Mouse (Mus musculus): ENCODE data around the gene Gprin2. TPM values are rescaled to one million over a fixed set of nuclear protein-coding genes. Genes with fewer than 3 reads are reported as not detected.

Gprin2 gene
- total RNA-seq, 2 experiments from 2014 or later = 0.08 to 0.17 TPM

Other genes starting within 250 kb of the Gprin2 start
- not detected for gene Rbp3, start 247.7 kb downstream of the Gprin2 start, total RNA-seq (2021)
- gene Zfp488, start 222.9 kb downstream of the Gprin2 start, total RNA-seq (2021) = not detected
- gene Gm30083, start 186.5 kb downstream of the Gprin2 start, total RNA-seq (2021) = not detected
- not detected for gene Gm5460, start 184.9 kb downstream of the Gprin2 start, total RNA-seq (2021)
- gene Antxrl, start 148.9 kb downstream of the Gprin2 start, total RNA-seq (2021) = not detected
- 1 to 10 TPM; 2.6 to 3.7 TPM for gene Anxa8, start 115.7 kb downstream of the Gprin2 start, total RNA-seq (2021)
- not detected for gene A630023A22Rik, start 98.9 kb downstream of the Gprin2 start, total RNA-seq (2021)
- under 1 TPM; 0.14 TPM for gene Npy4r, start 49.2 kb downstream of the Gprin2 start, total RNA-seq (2021)
- under 1 TPM; 0.65 to 0.92 TPM for gene Syt15, start 17.9 kb upstream of the Gprin2 start, total RNA-seq (2021)
- gene Shld2, start 108.8 kb upstream of the Gprin2 start, total RNA-seq (2021) = 1 to 10 TPM; 6.7 to 8.6 TPM
- gene Glud1, start 109.1 kb upstream of the Gprin2 start, total RNA-seq (2021) = 100 to 1,000 TPM; 140 to 154 TPM
- not detected for gene Fam25c, start 153.8 kb upstream of the Gprin2 start, total RNA-seq (2021)
- 1 to 10 TPM; 5.6 to 7.5 TPM for gene Sncg, start 173.1 kb upstream of the Gprin2 start, total RNA-seq (2021)
- gene Mmrn2, start 173.8 kb upstream of the Gprin2 start, total RNA-seq (2021) = 10 to 100 TPM; 33.7 to 44.0 TPM

Data from heart, postnatal 36 days (tissue).